Mouse (Mus musculus): ENCODE data around the gene Fem1b.
"Not testable (repeated sequence)": the region's sequence is repeated elsewhere in the genome, so short reads cannot be mapped to it uniquely, and the experiment has no call there.

Gene Fem1b

DNA sequence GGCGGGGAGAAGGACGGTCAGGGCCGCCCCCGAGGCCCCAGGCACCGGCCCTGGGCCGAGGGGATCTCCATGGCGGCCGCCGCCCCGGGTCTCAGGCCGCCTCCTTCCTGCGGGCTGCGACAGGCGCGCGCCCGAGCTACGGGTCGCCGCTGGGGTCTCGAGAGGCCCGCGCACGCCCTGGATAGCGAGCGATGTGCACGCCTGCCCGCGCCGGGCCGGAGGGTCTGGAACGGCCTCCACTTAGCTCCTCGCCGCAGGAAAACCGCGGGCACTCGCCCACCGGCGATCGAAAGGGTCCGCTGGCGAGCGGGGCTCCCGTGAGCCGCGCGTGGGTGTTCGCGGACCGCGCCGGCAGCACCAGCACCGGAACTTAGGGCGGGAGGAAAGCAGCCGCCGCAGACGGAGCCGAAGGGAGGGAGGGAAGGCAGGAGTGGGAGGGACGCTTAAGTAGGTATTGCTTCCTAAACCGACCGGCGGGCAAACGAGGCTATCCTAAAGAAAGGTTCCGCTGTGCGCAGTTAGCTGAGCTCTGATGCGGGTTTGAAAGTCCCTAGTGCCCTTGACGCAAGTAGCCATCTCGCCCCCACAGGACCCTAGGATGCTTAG lies at the start of gene Fem1b:
TSS of gene Fem1b (minus strand) at position 419 of the 606 bp plus-strand sequence.
- peak; percentile 90 for DNase-seq (ENCODE audit: low read depth)

DNA sequence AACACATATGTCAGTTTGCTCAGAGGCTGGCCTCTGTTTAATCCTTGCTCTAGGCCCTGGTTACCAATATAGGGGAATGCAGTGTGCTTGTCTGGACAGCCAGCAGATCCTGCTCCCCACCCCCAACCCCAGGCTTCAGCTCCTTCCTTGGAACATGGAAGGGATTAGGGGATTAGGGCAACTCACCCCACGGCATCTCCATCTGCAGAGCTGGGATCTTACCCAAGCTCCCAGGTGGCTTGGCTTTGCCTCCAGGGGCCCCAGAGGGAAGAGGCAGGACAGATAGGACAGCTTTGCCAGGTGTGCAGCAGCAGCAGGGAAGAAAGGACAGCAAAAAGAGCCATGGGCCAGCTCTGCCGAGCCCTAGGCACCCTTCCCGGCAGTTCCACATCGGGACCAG lies 49.1 kb upstream of the Fem1b start:
- no peak for DNase-seq (ENCODE audit: low read depth)

DNA sequence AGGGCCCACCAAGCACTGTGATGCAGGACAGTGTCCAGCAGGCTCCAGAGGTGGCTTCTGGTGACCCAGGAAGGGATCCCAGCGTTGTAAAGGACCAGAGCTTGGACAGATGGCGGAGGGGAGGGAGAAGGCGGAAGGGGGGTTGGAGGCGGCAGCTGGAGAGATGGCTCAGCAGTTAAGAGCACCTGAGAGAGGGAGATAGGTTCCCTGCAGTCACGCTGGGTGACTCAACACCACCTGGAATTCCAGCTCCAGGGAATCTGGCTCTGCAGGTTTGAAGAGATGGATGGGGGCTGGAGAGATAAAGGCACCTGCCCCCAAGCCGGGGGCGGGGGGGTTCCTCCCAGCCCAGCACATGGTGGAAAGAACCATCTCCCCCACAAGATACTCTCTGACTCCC lies 48.4 kb upstream of the Fem1b start:
- not testable (repeated sequence) for DNase-seq (ENCODE audit: low read depth)

- no peak for DNase-seq (ENCODE audit: low read depth)
Observed at GRCm38 (mm10) chr9:62858266-62859019, 46.7 kb upstream of the Fem1b start.

DNA sequence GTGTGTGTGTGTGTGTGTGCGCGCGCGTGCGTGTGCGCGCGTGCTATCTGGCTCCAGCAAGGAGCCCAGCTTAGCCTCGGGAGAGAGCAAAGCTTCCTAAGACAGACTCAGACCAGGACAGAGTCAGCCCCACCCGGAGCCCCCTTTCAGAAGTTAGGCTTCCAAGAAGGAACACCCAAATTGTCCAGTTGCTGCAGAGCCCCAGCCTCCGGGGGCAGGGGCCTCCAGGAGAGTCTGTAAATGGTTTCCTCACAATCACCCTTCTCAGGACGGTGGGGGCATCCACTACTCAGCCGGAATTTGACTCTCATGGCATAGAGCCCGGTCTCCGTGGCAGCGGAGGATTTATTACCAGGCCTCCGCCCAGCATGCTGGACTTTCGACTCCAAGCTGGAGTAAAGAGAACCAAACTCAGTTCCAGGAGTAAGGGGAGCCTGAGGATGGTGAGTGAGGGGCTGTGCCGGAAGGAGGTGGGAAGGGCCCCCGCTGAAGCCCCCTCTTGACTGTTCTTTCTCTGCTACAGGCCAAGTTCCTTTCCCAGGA lies 46.1 kb upstream of the Fem1b start, which contains the start of gene Calml4:
TSS of gene Calml4 (plus strand) at position 362 of the 543 bp plus-strand sequence.
- DNase-seq (ENCODE audit: low read depth) = no peak

GRCm38 (mm10) chr9:62857216-62857615 lies 45.5 kb upstream of the Fem1b start:
- DNase-seq (ENCODE audit: low read depth) = no peak

GRCm38 (mm10) chr9:62854483-62854882 lies 42.7 kb upstream of the Fem1b start:
- no peak for DNase-seq (ENCODE audit: low read depth)

DNA sequence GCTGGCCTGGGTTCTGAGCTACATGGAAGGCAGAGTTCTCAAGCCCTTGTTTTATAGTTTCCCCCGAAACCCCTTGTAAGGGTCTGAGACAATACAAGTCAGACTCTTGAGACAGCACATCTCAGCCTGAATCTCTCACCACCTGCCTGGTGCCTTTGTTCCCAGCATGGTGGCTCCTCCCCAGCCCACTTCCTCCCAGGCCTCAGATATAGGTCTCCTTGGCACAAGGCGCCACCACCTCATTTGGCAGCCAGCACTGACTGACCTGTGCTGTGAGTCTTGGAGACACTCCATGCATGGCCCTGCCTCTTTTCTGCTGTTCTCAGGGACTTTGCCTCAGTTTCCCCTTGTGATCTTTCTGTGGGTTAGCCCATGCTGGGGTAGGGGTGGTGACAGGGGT lies 39.8 kb upstream of the Fem1b start:
- no peak for DNase-seq (ENCODE audit: low read depth)

DNA sequence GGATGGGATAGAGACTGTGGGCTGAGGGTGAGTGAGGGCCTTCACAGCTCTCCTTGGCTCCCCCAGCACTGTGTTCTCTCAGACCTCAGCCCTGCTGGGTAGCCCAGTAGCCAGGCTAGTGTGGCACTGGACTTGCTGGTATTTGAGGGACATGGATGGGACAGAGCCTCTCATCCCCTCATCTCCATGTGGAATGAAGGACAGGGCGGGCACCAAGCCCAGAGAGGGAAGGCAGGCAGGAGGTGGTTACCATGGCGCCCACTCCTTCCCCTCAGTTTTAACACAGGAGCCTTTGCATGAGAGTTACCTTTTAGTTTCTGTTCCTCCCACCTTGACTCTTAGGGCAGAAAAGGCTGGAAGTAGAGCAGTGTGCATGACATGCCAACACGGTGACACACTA lies 36.9 kb upstream of the Fem1b start:
- DNase-seq (ENCODE audit: low read depth) = no peak

GRCm38 (mm10) chr9:62847694-62848093 lies 36.0 kb upstream of the Fem1b start:
- DNase-seq (ENCODE audit: low read depth) = peak; percentile 87

GRCm38 (mm10) chr9:62844461-62844860 lies 32.7 kb upstream of the Fem1b start:
- DNase-seq (ENCODE audit: low read depth) = no peak

DNA sequence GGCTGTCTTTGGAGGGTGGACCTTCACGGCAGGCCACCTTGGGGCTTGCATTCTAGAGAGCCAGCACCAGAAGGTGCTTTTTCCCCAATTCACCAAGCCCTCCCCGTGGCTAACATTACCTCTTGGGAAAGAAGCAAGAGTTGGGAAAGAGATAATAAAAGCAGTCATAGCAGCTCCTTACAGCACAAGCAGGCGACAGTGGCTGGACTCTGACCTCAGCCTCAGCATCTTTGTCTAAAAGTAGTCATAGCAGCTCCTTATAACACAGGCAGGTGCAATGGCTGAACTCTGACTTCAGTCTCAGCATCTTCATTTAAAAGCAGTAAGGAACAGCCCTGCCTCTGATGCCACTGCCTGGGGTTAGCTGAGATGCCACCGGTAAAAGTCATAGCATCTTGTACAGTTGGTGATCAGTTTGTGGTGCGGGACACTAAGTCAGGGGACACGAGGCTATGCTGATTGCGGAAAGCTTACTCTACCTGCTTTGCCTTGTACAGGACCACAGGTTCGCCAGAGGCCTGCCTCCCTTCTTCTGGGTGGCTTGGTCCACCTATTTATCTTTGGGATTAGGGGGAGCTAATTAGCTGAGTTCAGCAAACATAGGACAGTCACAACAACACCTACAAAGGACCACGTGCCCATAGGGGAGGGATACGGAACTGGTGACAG lies 31.8 kb upstream of the Fem1b start:
- DNase-seq (ENCODE audit: low read depth) = no peak

DNA sequence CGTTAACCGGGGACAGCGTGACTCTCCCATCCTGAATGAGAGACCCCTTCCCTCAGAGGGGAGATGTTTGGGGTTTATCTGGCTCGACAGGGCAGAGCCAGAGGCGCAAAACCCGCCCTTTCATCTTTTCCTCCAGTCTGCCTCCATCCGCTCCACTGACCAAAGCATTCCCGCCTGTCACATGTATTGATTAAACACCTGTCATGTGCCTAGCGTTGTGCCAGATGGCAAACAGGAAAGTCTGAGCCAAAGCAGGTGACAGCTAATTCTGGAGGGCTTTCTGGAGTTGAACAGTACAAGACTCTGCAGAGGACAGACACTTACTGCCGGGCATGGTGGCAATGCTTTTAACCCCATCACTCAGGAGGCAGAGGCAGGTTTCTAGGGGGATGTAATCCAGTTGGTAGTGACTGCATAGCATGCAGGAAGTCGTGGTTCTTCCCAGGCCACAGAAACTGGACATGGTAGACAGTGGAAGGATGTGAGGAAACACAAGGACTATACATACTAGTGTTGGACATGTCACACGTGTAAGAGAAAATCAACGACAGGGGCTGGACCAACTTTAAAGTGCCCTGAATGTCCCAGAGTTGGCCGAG lies 27.5 kb upstream of the Fem1b start:
- DNase-seq (ENCODE audit: low read depth) = no peak

- DNase-seq (ENCODE audit: low read depth) = peak; percentile 63
Observed at GRCm38 (mm10) chr9:62838506-62839171, 26.9 kb upstream of the Fem1b start, which contains the start of gene Cln6. Gene Cln6 (plus strand): TSS chr9:62838785.

DNA sequence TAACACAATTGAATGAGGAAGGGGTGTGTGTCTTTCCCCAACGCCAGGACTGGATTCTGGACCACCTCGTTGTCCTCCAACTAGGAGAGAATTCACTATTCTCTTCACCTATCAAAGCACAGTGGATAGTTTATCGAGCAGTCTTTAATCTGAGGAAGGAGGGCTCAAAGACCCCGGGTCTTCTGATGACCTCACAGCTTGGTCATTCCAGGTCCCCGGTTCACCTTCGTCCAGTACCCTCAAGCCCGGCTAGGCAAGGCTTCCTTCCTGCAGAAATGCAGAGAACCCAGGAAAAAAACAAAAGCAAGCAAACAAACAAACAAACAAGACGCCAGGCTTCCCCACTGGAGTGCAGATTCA lies 26.4 kb upstream of the Fem1b start:
- no peak for DNase-seq (ENCODE audit: low read depth)

GRCm38 (mm10) chr9:62837611-62838010 lies 25.9 kb upstream of the Fem1b start:
- DNase-seq (ENCODE audit: low read depth) = no peak

- no peak for DNase-seq (ENCODE audit: low read depth)
Observed at GRCm38 (mm10) chr9:62835705-62836446, 24.1 kb upstream of the Fem1b start.

DNA sequence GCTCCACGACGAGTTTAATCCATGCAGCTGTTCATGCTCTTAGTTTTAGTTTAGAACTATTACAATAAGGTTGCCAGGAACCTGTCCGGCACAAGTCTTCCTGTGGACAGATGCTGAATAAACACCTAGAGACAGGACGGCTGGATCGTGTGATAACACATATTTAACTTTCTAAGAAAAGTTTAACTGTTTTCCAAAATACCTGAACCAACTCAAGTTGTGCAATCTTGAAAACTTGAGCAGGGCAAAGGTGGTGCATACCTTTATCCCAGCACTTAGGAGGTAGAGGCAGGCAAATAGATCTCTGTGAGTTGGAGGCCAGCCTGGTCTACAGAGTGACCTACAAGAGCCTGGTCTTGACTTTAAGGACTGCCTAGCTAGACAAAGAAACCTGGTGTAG lies 23.2 kb upstream of the Fem1b start:
- DNase-seq (ENCODE audit: low read depth) = no peak

DNA sequence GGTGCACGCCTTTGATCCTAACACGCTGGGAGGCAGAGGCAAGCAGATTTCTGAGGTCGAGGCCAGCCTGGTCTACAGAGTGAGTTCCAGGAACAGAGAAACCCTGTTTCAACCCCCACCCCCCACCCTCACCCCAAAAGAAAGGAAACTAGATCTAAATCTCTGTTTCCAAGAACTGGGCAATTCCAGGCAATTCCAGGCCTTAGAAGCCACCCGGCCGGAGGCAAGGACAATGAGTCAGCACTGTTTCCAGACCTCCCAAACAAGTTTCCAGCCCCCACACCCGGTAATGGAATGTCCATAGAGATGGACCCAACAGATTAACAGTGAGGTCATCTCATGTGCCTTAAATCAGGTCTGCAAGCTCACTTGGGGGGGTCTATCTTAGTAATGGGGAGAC lies 18.1 kb upstream of the Fem1b start:
- DNase-seq (ENCODE audit: low read depth) = no peak

- DNase-seq (ENCODE audit: low read depth) = peak; percentile 93
Observed at GRCm38 (mm10) chr9:62828662-62829086, 16.9 kb upstream of the Fem1b start.
